Mouse (Mus musculus) heart, postnatal 0 days (tissue): ENCODE measurements around the gene Sgms1.

Experiments used
- CTCF ChIP-seq: IDR thresholded peaks from 2 replicates; pipeline ENCODE4 v1.5.1; 2016; ENCODE audit warnings: antibody characterized with exemption, control low read depth, low read depth
- EP300 ChIP-seq: IDR thresholded peaks from 2 replicates; pipeline ENCODE4 v1.6.1; 2016; ENCODE audit warnings: antibody characterized with exemption, low read depth

GRCm38 (mm10) chr19:32337708-32338107 is 51.8 kb downstream of the Sgms1 start:
- TF ChIP-seq EP300 (no peak), CTCF (no peak)
